Mouse (Mus musculus): Measurements from ENCODE around the gene Nubp1. TPM values are rescaled to one million over a fixed set of nuclear protein-coding genes. Genes with fewer than 3 reads are reported as not detected.

The Nubp1 gene
- total and polyA plus RNA-seq, 2 experiments = 16.4 to 24.5 TPM

GRCm38 (mm10) chr16:10384544-10384943, 27.2 kb upstream of the Nubp1 start:
- no peak for DNase-seq (ENCODE audit: extremely low read depth, low read depth, low spot score)
- no peaks in the 10 kb centered on the region for H3K27me3 ChIP-seq (ENCODE audit: control insufficient read depth, insufficient read depth, low read length)
- H3K9ac ChIP-seq (ENCODE audit: low read depth, low read length) = no peak overlapping the region
- WGBS = 63% methylated on average over 3 of the region's 3 CpGs
- no peaks in the 10 kb centered on the region for H3K36me3 ChIP-seq (ENCODE audit: control insufficient read depth, insufficient read depth, low read length)
- H3K4me1 ChIP-seq (ENCODE audit: control insufficient read depth, insufficient read depth, low read length) = peaks cover 2% of the 10 kb centered on the region; the same call in 1 of the 2 replicates
- no peaks in the 10 kb centered on the region for H3K79me2 ChIP-seq (ENCODE audit: control insufficient read depth, insufficient read depth, low read length)
- H3K4me3 ChIP-seq (ENCODE audit: insufficient read depth, low read depth, low read length) = no peak overlapping the region
- TF ChIP-seq CTCF (IDR thresholded peaks at IDR 0.05; ENCODE audit: low read depth, low read length) (no peak), POLR2A (IDR thresholded peaks at IDR 0.05; ENCODE audit: extremely low read depth, insufficient read depth, low read length) (no peak)
- no peak overlapping the region for H3K27ac ChIP-seq (replicated peaks; ENCODE audit: insufficient read depth, low read depth, low read length)

GRCm38 (mm10) chr16:10385261-10385660, 26.5 kb upstream of the Nubp1 start:
- no peak overlapping the region for H3K27ac ChIP-seq (replicated peaks; ENCODE audit: insufficient read depth, low read depth, low read length)
- 86% methylated on average over 12 of the region's 12 CpGs for WGBS
- peaks cover 2% of the 10 kb centered on the region; the same call in 1 of the 2 replicates for H3K4me1 ChIP-seq (ENCODE audit: control insufficient read depth, insufficient read depth, low read length)
- TF ChIP-seq CTCF (IDR thresholded peaks at IDR 0.05; ENCODE audit: low read depth, low read length) (no peak), POLR2A (IDR thresholded peaks at IDR 0.05; ENCODE audit: extremely low read depth, insufficient read depth, low read length) (no peak)
- H3K79me2 ChIP-seq (ENCODE audit: control insufficient read depth, insufficient read depth, low read length) = no peaks in the 10 kb centered on the region
- no peak overlapping the region for H3K9ac ChIP-seq (ENCODE audit: low read depth, low read length)
- H3K4me3 ChIP-seq (ENCODE audit: insufficient read depth, low read depth, low read length) = no peak overlapping the region
- no peaks in the 10 kb centered on the region for H3K27me3 ChIP-seq (ENCODE audit: control insufficient read depth, insufficient read depth, low read length)
- no peak for DNase-seq (ENCODE audit: extremely low read depth, low read depth, low spot score)
- H3K36me3 ChIP-seq (ENCODE audit: control insufficient read depth, insufficient read depth, low read length) = no peaks in the 10 kb centered on the region

DNA sequence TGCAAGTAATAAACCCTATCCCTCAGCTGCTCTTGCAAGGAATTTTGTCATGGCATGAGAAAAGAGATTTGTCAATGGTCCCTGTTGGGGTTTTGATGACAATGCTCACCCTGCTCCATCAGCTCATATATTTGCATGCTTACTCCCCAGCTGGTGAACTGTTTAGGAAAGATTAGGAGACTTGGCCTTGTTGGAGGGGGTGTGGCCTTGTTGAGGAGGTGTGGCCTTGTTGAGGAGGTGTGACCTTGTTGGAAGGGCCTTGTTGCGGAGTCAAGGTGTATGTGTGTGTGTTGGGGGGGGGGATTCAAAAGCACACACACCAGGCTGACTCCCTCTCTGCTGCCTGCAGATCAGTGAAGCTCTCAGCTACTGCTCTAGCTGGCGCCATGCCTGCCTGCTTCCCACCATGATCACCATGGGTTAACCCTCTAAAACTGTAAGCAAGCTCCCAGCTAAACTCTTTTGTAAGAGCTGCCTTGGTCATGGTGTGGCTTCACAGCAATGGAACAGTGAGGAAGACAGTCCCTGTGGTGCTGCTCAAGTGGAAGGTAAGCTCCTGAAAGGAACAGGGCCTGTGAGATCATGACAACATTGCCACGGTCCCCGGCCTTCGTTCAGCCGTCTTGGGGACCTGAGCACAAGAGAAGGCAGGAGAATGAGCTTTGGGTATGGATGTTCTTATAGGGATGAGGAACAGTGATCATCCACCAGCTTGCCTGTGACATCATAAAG, 22.9 kb upstream of the Nubp1 start:
- no peak for DNase-seq (ENCODE audit: extremely low read depth, low read depth, low spot score)
- no peak overlapping the region for H3K9ac ChIP-seq (ENCODE audit: low read depth, low read length)
- no peak for TF ChIP-seq POLR2A (IDR thresholded peaks at IDR 0.05; ENCODE audit: extremely low read depth, insufficient read depth, low read length)
- no peak for TF ChIP-seq CTCF (IDR thresholded peaks at IDR 0.05; ENCODE audit: low read depth, low read length)
- peaks cover 2% of the 10 kb centered on the region; the same call in 1 of the 2 replicates for H3K4me1 ChIP-seq (ENCODE audit: control insufficient read depth, insufficient read depth, low read length)
- H3K27me3 ChIP-seq (ENCODE audit: control insufficient read depth, insufficient read depth, low read length) = no peaks in the 10 kb centered on the region
- 89% methylated on average over 6 of the region's 6 CpGs for WGBS
- H3K27ac ChIP-seq (replicated peaks; ENCODE audit: insufficient read depth, low read depth, low read length) = no peak overlapping the region
- H3K4me3 ChIP-seq (ENCODE audit: insufficient read depth, low read depth, low read length) = no peak overlapping the region
- H3K79me2 ChIP-seq (ENCODE audit: control insufficient read depth, insufficient read depth, low read length) = no peaks in the 10 kb centered on the region
- no peaks in the 10 kb centered on the region for H3K36me3 ChIP-seq (ENCODE audit: control insufficient read depth, insufficient read depth, low read length)

GRCm38 (mm10) chr16:10392587-10392986, 19.2 kb upstream of the Nubp1 start:
- H3K9ac ChIP-seq (ENCODE audit: low read depth, low read length) = no peak overlapping the region
- WGBS = 82% methylated on average over 9 of the region's 9 CpGs
- no peaks in the 10 kb centered on the region for H3K36me3 ChIP-seq (ENCODE audit: control insufficient read depth, insufficient read depth, low read length)
- no peak for TF ChIP-seq CTCF (IDR thresholded peaks at IDR 0.05; ENCODE audit: low read depth, low read length)
- TF ChIP-seq POLR2A (IDR thresholded peaks at IDR 0.05; ENCODE audit: extremely low read depth, insufficient read depth, low read length) = no peak
- H3K79me2 ChIP-seq (ENCODE audit: control insufficient read depth, insufficient read depth, low read length) = no peaks in the 10 kb centered on the region
- H3K4me1 ChIP-seq (ENCODE audit: control insufficient read depth, insufficient read depth, low read length) = no peaks in the 10 kb centered on the region
- H3K4me3 ChIP-seq (ENCODE audit: insufficient read depth, low read depth, low read length) = no peak overlapping the region
- H3K27me3 ChIP-seq (ENCODE audit: control insufficient read depth, insufficient read depth, low read length) = no peaks in the 10 kb centered on the region
- DNase-seq (ENCODE audit: extremely low read depth, low read depth, low spot score) = no peak
- no peak overlapping the region for H3K27ac ChIP-seq (replicated peaks; ENCODE audit: insufficient read depth, low read depth, low read length)

- Histone ChIP-seq H3K79me2 (ENCODE audit: control insufficient read depth, insufficient read depth, low read length) (no peaks in the 10 kb centered on the region), H3K4me1 (ENCODE audit: control insufficient read depth, insufficient read depth, low read length) (no peaks in the 10 kb centered on the region), H3K27me3 (ENCODE audit: control insufficient read depth, insufficient read depth, low read length) (no peaks in the 10 kb centered on the region), H3K27ac (replicated peaks; ENCODE audit: insufficient read depth, low read depth, low read length) (no peak within 1 kb of the TSS), H3K4me3 (ENCODE audit: insufficient read depth, low read depth, low read length) (peak within 1 kb of the TSS; percentile 29; the same call in 1 of the 2 replicates), H3K9ac (ENCODE audit: low read depth, low read length) (peak within 1 kb of the TSS; percentile 10; the same call in 1 of the 2 replicates), H3K36me3 (ENCODE audit: control insufficient read depth, insufficient read depth, low read length) (no peaks in the 10 kb centered on the region)
- 12% methylated on average over 37 of the region's 37 CpGs for WGBS
- no peak for TF ChIP-seq POLR2A (IDR thresholded peaks at IDR 0.05; ENCODE audit: extremely low read depth, insufficient read depth, low read length)
- TF ChIP-seq CTCF (IDR thresholded peaks at IDR 0.05; ENCODE audit: low read depth, low read length) = peak; percentile 92
- peak; percentile 14 for DNase-seq (ENCODE audit: extremely low read depth, low read depth, low spot score)
Measured at GRCm38 (mm10) chr16:10394699-10395540, 16.8 kb upstream of the Nubp1 start, which contains the start of gene Tekt5. Gene Tekt5, minus strand, starts transcription at chr16:10395490.

Measured in liver, adult 2 months (tissue).